Mouse (Mus musculus): ENCODE results near the gene Gm37240. TPM values are rescaled to one million over a fixed set of nuclear protein-coding genes. Genes with fewer than 3 reads are reported as not detected.

The Gm37240 gene
- polyA plus RNA-seq, 1 experiment from 2014 or later, result 13.4 TPM

GRCm38 (mm10) chr3:85385371-85385770, 501.9 kb downstream of the Gm37240 start:
- Histone ChIP-seq H3K9ac (ENCODE audit: low read depth, low read length) (no peak overlapping the region), H3K36me3 (ENCODE audit: control insufficient read depth, insufficient read depth, low read length) (no peaks in the 10 kb centered on the region), H3K27me3 (replicated peaks; ENCODE audit: control insufficient read depth, insufficient read depth, low read length) (no peaks in the 10 kb centered on the region), H3K9me3 (ENCODE audit: control insufficient read depth, low read length) (no peaks in the 10 kb centered on the region), H3K4me2 (ENCODE audit: low read depth, low read length) (no peak overlapping the region), H3K27ac (replicated peaks; ENCODE audit: low read depth, low read length) (no peak overlapping the region), H3K4me1 (ENCODE audit: control insufficient read depth, insufficient read depth, low read length) (no peaks in the 10 kb centered on the region), H3K4me3 (ENCODE audit: low read depth, low read length) (no peak overlapping the region)
- DNase-seq (ENCODE audit: low spot score) (no peak), ATAC-seq (ENCODE audit: low read depth) (no peak)

DNA sequence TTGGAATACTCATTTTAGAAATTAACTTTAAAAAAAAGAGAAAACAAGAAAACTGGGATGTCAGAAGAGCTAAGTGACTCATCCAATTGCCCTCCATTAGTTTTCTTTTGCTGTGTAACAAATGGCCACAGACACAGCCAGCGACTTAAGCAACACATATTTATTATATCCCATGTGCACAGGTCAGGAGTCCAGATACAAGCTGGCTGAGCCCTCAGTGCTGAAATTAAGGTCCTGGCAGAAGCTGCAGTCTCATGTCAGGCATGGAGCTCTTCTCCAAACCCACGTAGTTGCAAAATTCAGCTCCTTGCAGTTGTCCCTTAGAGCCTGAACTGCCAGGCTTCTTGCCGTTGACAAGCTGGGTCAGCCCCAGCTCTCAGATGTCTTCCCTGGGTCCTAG, 504.0 kb downstream of the Gm37240 start:
- Histone ChIP-seq H3K4me3 (ENCODE audit: low read depth, low read length) (no peak overlapping the region), H3K9ac (ENCODE audit: low read depth, low read length) (no peak overlapping the region), H3K27ac (replicated peaks; ENCODE audit: low read depth, low read length) (no peak overlapping the region), H3K27me3 (replicated peaks; ENCODE audit: control insufficient read depth, insufficient read depth, low read length) (no peaks in the 10 kb centered on the region), H3K36me3 (ENCODE audit: control insufficient read depth, insufficient read depth, low read length) (no peaks in the 10 kb centered on the region), H3K4me2 (ENCODE audit: low read depth, low read length) (no peak overlapping the region), H3K9me3 (ENCODE audit: control insufficient read depth, low read length) (no peaks in the 10 kb centered on the region), H3K4me1 (ENCODE audit: control insufficient read depth, insufficient read depth, low read length) (peaks cover 6% of the 10 kb centered on the region)
- 82% methylated on average over 3 of the region's 3 CpGs for WGBS
- ATAC-seq (ENCODE audit: low read depth) (no peak), DNase-seq (ENCODE audit: low spot score) (no peak)

GRCm38 (mm10) chr3:85378703-85379395, 508.5 kb downstream of the Gm37240 start:
- no peak overlapping the region for H3K4me3 ChIP-seq (ENCODE audit: low read depth, low read length)
- H3K36me3 ChIP-seq (ENCODE audit: control insufficient read depth, insufficient read depth, low read length), result no peaks in the 10 kb centered on the region
- no peak overlapping the region for H3K27ac ChIP-seq (replicated peaks; ENCODE audit: low read depth, low read length)
- H3K27me3 ChIP-seq (replicated peaks; ENCODE audit: control insufficient read depth, insufficient read depth, low read length), result no peaks in the 10 kb centered on the region
- H3K9ac ChIP-seq (ENCODE audit: low read depth, low read length), result no peak overlapping the region
- no peaks in the 10 kb centered on the region for H3K9me3 ChIP-seq (ENCODE audit: control insufficient read depth, low read length)
- peaks cover 13% of the 10 kb centered on the region for H3K4me1 ChIP-seq (ENCODE audit: control insufficient read depth, insufficient read depth, low read length)
- peak overlapping the region; percentile 18 for H3K4me2 ChIP-seq (ENCODE audit: low read depth, low read length)
- peak; percentile 51 for DNase-seq (ENCODE audit: low spot score)
- no peak for ATAC-seq (ENCODE audit: low read depth)
- WGBS, result 40% methylated on average over 16 of the region's 16 CpGs

DNA sequence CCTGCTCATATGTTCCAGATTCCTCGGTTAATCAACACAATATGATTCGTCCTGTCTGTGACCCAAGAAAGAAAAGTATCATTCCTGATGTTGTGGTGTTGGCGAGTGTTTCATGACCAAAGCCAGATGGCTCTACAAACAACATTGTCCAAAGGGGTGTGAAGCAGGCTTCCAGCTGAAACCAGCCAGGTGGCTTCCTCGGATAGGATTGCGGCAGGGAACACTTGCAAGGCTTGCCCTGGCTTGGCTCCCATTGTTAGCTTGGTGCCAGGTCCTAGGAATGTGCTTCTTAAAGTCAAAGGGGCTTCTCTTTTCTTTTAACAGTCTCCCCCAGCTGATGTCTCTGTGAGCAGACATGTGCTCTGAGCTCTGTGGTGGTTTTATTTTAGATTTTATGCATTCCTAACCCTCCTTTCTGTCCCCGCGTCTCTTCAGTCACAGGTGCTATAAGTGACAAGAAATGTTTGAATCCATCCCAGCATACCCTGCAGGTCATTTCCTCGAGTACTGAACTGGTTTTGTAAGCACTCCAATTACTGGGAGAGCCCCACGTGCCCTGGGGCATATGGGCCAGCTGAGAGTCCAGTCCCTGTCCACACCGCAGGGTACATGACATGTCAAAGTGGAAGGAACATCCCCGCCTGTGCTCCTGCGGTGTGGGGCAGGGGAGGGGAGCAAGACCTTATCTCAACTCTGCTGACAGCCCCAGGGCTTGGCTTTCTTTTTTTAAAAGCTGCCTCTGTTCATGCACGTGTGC, 509.2 kb downstream of the Gm37240 start:
- 29% methylated on average over 13 of the region's 13 CpGs for WGBS
- Histone ChIP-seq H3K4me1 (ENCODE audit: control insufficient read depth, insufficient read depth, low read length) (peaks cover 13% of the 10 kb centered on the region), H3K4me2 (ENCODE audit: low read depth, low read length) (peak overlapping the region; percentile 18), H3K36me3 (ENCODE audit: control insufficient read depth, insufficient read depth, low read length) (no peaks in the 10 kb centered on the region), H3K27me3 (replicated peaks; ENCODE audit: control insufficient read depth, insufficient read depth, low read length) (no peaks in the 10 kb centered on the region), H3K9ac (ENCODE audit: low read depth, low read length) (no peak overlapping the region), H3K4me3 (ENCODE audit: low read depth, low read length) (no peak overlapping the region), H3K9me3 (ENCODE audit: control insufficient read depth, low read length) (no peaks in the 10 kb centered on the region), H3K27ac (replicated peaks; ENCODE audit: low read depth, low read length) (no peak overlapping the region)
- DNase-seq (ENCODE audit: low spot score) (peak; percentile 70), ATAC-seq (ENCODE audit: low read depth) (peak; percentile 60; the same call in 1 of the 2 replicates)

GRCm38 (mm10) chr3:85377505-85377904, 509.8 kb downstream of the Gm37240 start:
- Histone ChIP-seq H3K9me3 (ENCODE audit: control insufficient read depth, low read length) (no peaks in the 10 kb centered on the region), H3K4me1 (ENCODE audit: control insufficient read depth, insufficient read depth, low read length) (peaks cover 13% of the 10 kb centered on the region), H3K27ac (replicated peaks; ENCODE audit: low read depth, low read length) (no peak overlapping the region), H3K4me2 (ENCODE audit: low read depth, low read length) (no peak overlapping the region), H3K36me3 (ENCODE audit: control insufficient read depth, insufficient read depth, low read length) (no peaks in the 10 kb centered on the region), H3K9ac (ENCODE audit: low read depth, low read length) (no peak overlapping the region), H3K27me3 (replicated peaks; ENCODE audit: control insufficient read depth, insufficient read depth, low read length) (no peaks in the 10 kb centered on the region), H3K4me3 (ENCODE audit: low read depth, low read length) (no peak overlapping the region)
- ATAC-seq (ENCODE audit: low read depth) (no peak), DNase-seq (ENCODE audit: low spot score) (no peak)
- 84% methylated on average over 3 of the region's 3 CpGs for WGBS

DNA sequence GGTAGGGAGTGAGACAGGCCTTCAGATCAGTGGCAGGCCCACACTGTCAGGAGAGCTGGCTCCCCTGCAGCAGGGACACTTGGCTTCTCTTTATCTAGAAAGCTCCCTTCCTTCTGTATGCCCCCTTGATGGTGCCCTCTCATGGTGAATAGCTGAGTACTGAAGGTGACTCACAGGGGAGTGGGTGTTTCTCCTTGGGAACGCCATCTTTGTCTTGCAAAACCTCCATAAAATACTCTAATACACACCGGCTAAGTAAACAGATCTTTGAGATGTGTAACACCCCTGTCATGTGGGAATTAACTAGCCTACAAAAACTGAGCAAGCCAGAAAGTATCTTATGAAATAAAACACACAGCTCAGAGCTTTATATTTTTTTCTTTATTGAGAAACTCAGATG, 510.8 kb downstream of the Gm37240 start:
- H3K4me3 ChIP-seq (ENCODE audit: low read depth, low read length), result no peak overlapping the region
- no peak overlapping the region for H3K27ac ChIP-seq (replicated peaks; ENCODE audit: low read depth, low read length)
- no peak overlapping the region for H3K9ac ChIP-seq (ENCODE audit: low read depth, low read length)
- no peaks in the 10 kb centered on the region for H3K9me3 ChIP-seq (ENCODE audit: control insufficient read depth, low read length)
- WGBS, result 79% methylated on average over 2 of the region's 2 CpGs
- H3K4me1 ChIP-seq (ENCODE audit: control insufficient read depth, insufficient read depth, low read length), result peaks cover 13% of the 10 kb centered on the region
- no peak for DNase-seq (ENCODE audit: low spot score)
- no peak overlapping the region for H3K4me2 ChIP-seq (ENCODE audit: low read depth, low read length)
- H3K27me3 ChIP-seq (replicated peaks; ENCODE audit: control insufficient read depth, insufficient read depth, low read length), result no peaks in the 10 kb centered on the region
- ATAC-seq (ENCODE audit: low read depth), result no peak
- H3K36me3 ChIP-seq (ENCODE audit: control insufficient read depth, insufficient read depth, low read length), result no peaks in the 10 kb centered on the region

GRCm38 (mm10) chr3:85373039-85373438, 514.3 kb downstream of the Gm37240 start:
- DNase-seq (ENCODE audit: low spot score) (peak; percentile 41), ATAC-seq (ENCODE audit: low read depth) (peak; percentile 63)
- Histone ChIP-seq H3K4me2 (ENCODE audit: low read depth, low read length) (no peak overlapping the region), H3K27ac (replicated peaks; ENCODE audit: low read depth, low read length) (no peak overlapping the region), H3K9ac (ENCODE audit: low read depth, low read length) (no peak overlapping the region), H3K4me3 (ENCODE audit: low read depth, low read length) (no peak overlapping the region), H3K27me3 (replicated peaks; ENCODE audit: control insufficient read depth, insufficient read depth, low read length) (no peaks in the 10 kb centered on the region), H3K36me3 (ENCODE audit: control insufficient read depth, insufficient read depth, low read length) (no peaks in the 10 kb centered on the region), H3K4me1 (ENCODE audit: control insufficient read depth, insufficient read depth, low read length) (peaks cover 4% of the 10 kb centered on the region), H3K9me3 (ENCODE audit: control insufficient read depth, low read length) (no peaks in the 10 kb centered on the region)
- 11% methylated on average over 3 of the region's 3 CpGs for WGBS

GRCm38 (mm10) chr3:85369847-85370246, 517.5 kb downstream of the Gm37240 start:
- Histone ChIP-seq H3K4me3 (ENCODE audit: low read depth, low read length) (no peak overlapping the region), H3K27me3 (replicated peaks; ENCODE audit: control insufficient read depth, insufficient read depth, low read length) (no peaks in the 10 kb centered on the region), H3K9ac (ENCODE audit: low read depth, low read length) (no peak overlapping the region), H3K4me1 (ENCODE audit: control insufficient read depth, insufficient read depth, low read length) (no peaks in the 10 kb centered on the region), H3K36me3 (ENCODE audit: control insufficient read depth, insufficient read depth, low read length) (no peaks in the 10 kb centered on the region), H3K9me3 (ENCODE audit: control insufficient read depth, low read length) (no peaks in the 10 kb centered on the region), H3K27ac (replicated peaks; ENCODE audit: low read depth, low read length) (no peak overlapping the region), H3K4me2 (ENCODE audit: low read depth, low read length) (no peak overlapping the region)
- DNase-seq (ENCODE audit: low spot score) (peak; percentile 13), ATAC-seq (ENCODE audit: low read depth) (no peak)
- WGBS, result 73% methylated on average over 9 of the region's 10 CpGs
